Mouse (Mus musculus) liver, postnatal 0 days (tissue): Measurements from ENCODE around the gene Vars2. TPM values are rescaled to one million over a fixed set of nuclear protein-coding genes. Genes with fewer than 3 reads are reported as not detected.
A peak's percentile ranks its signal among the peaks of the same experiment; 100 is the strongest.

Source experiments
- ATAC-seq: fragments of 200-750 bp; cut with Nextera tagmentation; 2 replicates; pipeline ENCODE4 v1.8.0; 2017; ENCODE audit warnings: mild to moderate bottlenecking, moderate library complexity
- DNase-seq: peaks from one replicate; pipeline ENCODE4 v3.0.0-alpha.2; 2016
- H3K27ac ChIP-seq: fragments of 300-500 bp; sonication (generic); 2 replicates; pipeline ENCODE4 v1.5.1; 2014; ENCODE audit warnings: antibody characterized with exemption, moderate library complexity, mild to moderate bottlenecking, low read depth
- H3K27me3 ChIP-seq: fragments of 300-500 bp; sonication (generic); 2 replicates; pipeline ENCODE4 v1.6.1; 2014; ENCODE audit warnings: low read length, control low read depth, mixed read lengths; ENCODE audit not compliant: insufficient read depth
- H3K36me3 ChIP-seq: fragments of 300-500 bp; sonication (generic); replicated peaks from 2 replicates; pipeline ENCODE4 v1.6.1; 2014; ENCODE audit warnings: mild to moderate bottlenecking, control low read depth, low read length, moderate library complexity, mixed read lengths; ENCODE audit not compliant: insufficient read depth
- H3K4me1 ChIP-seq: fragments of 300-500 bp; sonication (generic); 2 replicates; pipeline ENCODE4 v1.6.1; 2014; ENCODE audit warnings: antibody characterized with exemption, mild to moderate bottlenecking, control low read depth; ENCODE audit not compliant: insufficient read depth
- H3K4me2 ChIP-seq: fragments of 300-500 bp; sonication (generic); 2 replicates; pipeline ENCODE4 v1.6.1; 2014; ENCODE audit warnings: low read depth, mild to moderate bottlenecking, low read length, moderate library complexity, mixed read lengths
- H3K4me3 ChIP-seq: fragments of 300-500 bp; sonication (generic); 2 replicates; pipeline ENCODE4 v1.5.1; 2014; ENCODE audit warnings: low read depth, low read length
- H3K9ac ChIP-seq: fragments of 300-500 bp; sonication (generic); replicated peaks from 2 replicates; pipeline ENCODE4 v1.6.1; 2014; ENCODE audit warnings: mild to moderate bottlenecking, moderate library complexity
- H3K9me3 ChIP-seq: fragments of 300-500 bp; sonication (generic); 2 replicates; pipeline ENCODE4 v1.6.1; 2016; ENCODE audit warnings: mild to moderate bottlenecking, control low read depth, low read length, mixed read lengths
- CTCF ChIP-seq: sonication (generic); IDR thresholded peaks from 2 replicates; pipeline ENCODE4 v1.5.1; 2016; ENCODE audit warnings: antibody characterized with exemption, low read depth
- EP300 ChIP-seq: IDR thresholded peaks from 2 replicates; pipeline ENCODE4 v1.6.1; 2016; ENCODE audit warnings: antibody characterized with exemption, low read depth, mild to moderate bottlenecking
- WGBS: fragments of 180-500 bp; shearing (Covaris S2); extraction: QIAGEN DNeasy Blood & Tissue Kit; methylation state at CpG from one replicate; pipeline ENCODE4 v1.1.7; 2014; ENCODE audit not compliant: insufficient replicate concordance; 5-methylcytosine and 5-hydroxymethylcytosine counted together
- polyA plus RNA-seq: library from polyadenylated mRNA; unstranded; fragments of >200 nt; fragmentation: Nextera tagmentation; extraction: Ambion mirVana; gene quantifications from 2 replicates; pipeline ENCODE4 v1.2.1, GENCODE M21; 2015

Gene Vars2
- polyA plus RNA-seq, 1 experiment from 2014 or later: 4.6 TPM

- peaks cover 7% of the 10 kb centered on the region for H3K4me1 ChIP-seq
- H3K9me3 ChIP-seq: no peaks in the 10 kb centered on the region
- 0 out of 2 replicates have a peak, but pooled peaks cover 5% of the 10 kb centered on the region for H3K36me3 ChIP-seq
- no peak for TF ChIP-seq EP300
- no peak for TF ChIP-seq CTCF
- ATAC-seq (no peak), DNase-seq (no peak)
- 84% methylated on average over 6 of the region's 6 CpGs for WGBS
- no peak overlapping the region for H3K27ac ChIP-seq
- H3K9ac ChIP-seq: no peak overlapping the region
- H3K27me3 ChIP-seq: no peaks in the 10 kb centered on the region
- H3K4me2 ChIP-seq: no peak overlapping the region
- H3K4me3 ChIP-seq: no peak overlapping the region
Measured at GRCm38 (mm10) chr17:35671846-35672245, 4.5 kb upstream of the Vars2 start.

DNA sequence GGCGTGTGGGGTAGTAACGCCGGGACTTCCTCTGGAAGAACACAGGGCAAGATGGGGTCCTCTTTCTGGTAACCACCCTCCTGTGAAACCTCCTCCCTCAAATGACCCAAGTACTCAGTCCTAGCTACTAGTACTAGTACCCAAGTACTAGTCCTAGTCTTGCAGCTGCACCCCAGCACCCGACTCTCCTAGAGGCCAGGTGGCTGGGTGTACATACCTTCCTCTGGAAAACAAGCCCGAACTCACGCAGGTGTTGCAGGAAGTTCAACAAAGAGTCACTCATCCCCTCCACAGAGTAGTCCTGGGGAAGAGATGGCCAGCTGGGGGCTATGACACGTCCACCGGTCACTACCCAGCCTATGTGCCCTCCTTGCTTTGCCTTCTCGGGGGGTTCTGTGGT is 2.3 kb upstream of the Vars2 start:
- H3K4me3 ChIP-seq: no peak overlapping the region
- H3K9me3 ChIP-seq: no peaks in the 10 kb centered on the region
- no peak for DNase-seq
- no peak for ATAC-seq
- TF ChIP-seq EP300 (no peak), CTCF (no peak)
- no peak overlapping the region for H3K27ac ChIP-seq
- 86% methylated on average over 9 of the region's 9 CpGs for WGBS
- no peak overlapping the region for H3K9ac ChIP-seq
- H3K36me3 ChIP-seq: 0 out of 2 replicates have a peak, but pooled peaks cover 5% of the 10 kb centered on the region
- peaks cover 10% of the 10 kb centered on the region for H3K4me1 ChIP-seq
- H3K4me2 ChIP-seq: no peak overlapping the region
- no peaks in the 10 kb centered on the region for H3K27me3 ChIP-seq

DNA sequence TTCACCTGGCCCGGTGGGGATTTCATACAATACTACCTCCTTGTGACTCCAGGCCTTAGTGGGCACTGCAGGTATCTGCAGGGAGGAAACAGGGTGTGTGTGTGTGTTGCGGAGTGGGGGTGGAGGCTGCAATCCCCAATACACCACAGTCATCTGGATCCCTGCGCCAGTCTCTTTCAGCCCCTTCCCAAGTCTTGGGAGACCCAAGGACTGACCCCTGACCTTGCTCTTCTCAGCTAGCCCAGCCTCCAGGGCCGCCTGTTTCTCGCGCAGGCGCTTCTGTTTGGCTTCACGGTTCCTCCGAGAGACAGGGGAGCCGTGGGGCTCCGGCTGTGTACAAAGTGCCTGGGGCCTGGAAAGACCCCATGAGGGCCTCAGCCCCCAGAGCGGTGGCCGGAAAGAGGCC is 538 bp downstream of the Vars2 start:
- ATAC-seq (peak; percentile 20), DNase-seq (peak; percentile 28)
- WGBS: 4% methylated on average over 13 of the region's 13 CpGs
- Histone ChIP-seq H3K4me1 (peaks cover 8% of the 10 kb centered on the region; the same call in 1 of the 2 replicates), H3K36me3 (peaks cover 12% of the 10 kb centered on the region), H3K9me3 (no peaks in the 10 kb centered on the region), H3K9ac (peak overlapping the region; percentile 76), H3K27me3 (no peaks in the 10 kb centered on the region), H3K4me3 (peak overlapping the region; percentile 78), H3K27ac (peak overlapping the region; percentile 41), H3K4me2 (peak overlapping the region; percentile 94)
- TF ChIP-seq EP300 (no peak), CTCF (no peak)

GRCm38 (mm10) chr17:35665957-35666515 is 1.4 kb downstream of the Vars2 start:
- Histone ChIP-seq H3K27ac (no peak overlapping the region), H3K4me2 (no peak overlapping the region), H3K36me3 (peaks cover 19% of the 10 kb centered on the region), H3K4me1 (peaks cover 8% of the 10 kb centered on the region; the same call in 1 of the 2 replicates), H3K4me3 (no peak overlapping the region), H3K9ac (no peak overlapping the region), H3K27me3 (no peaks in the 10 kb centered on the region), H3K9me3 (no peaks in the 10 kb centered on the region)
- TF ChIP-seq CTCF (peak; percentile 69), EP300 (no peak)
- peak; percentile 37 for DNase-seq
- ATAC-seq: no peak
- 82% methylated on average over 17 of the region's 17 CpGs for WGBS

- 70% methylated on average over 2 of the region's 2 CpGs for WGBS
- no peak for ATAC-seq
Measured at GRCm38 (mm10) chr17:35653086-35653485, 14.3 kb downstream of the Vars2 start.

GRCm38 (mm10) chr17:35649429-35649828 is 18.0 kb downstream of the Vars2 start:
- no peaks in the 10 kb centered on the region for H3K27me3 ChIP-seq
- no peak overlapping the region for H3K4me3 ChIP-seq
- no peaks in the 10 kb centered on the region for H3K9me3 ChIP-seq
- DNase-seq (no peak), ATAC-seq (no peak)
- H3K27ac ChIP-seq: no peak overlapping the region
- H3K36me3 ChIP-seq: no peaks in the 10 kb centered on the region
- no peak overlapping the region for H3K4me2 ChIP-seq
- no peaks in the 10 kb centered on the region for H3K4me1 ChIP-seq
- no peak overlapping the region for H3K9ac ChIP-seq
- TF ChIP-seq EP300: no peak
- TF ChIP-seq CTCF: no peak
- 49% methylated on average over 2 of the region's 2 CpGs for WGBS

More at GRCm38 (mm10) chr17:35653086-35653485, 14.3 kb downstream of the Vars2 start:
- no peak for DNase-seq
- Histone ChIP-seq H3K4me2 (no peak overlapping the region), H3K36me3 (peaks cover 16% of the 10 kb centered on the region; the same call in 1 of the 2 replicates), H3K27me3 (no peaks in the 10 kb centered on the region), H3K27ac (no peak overlapping the region), H3K4me3 (no peak overlapping the region), H3K9ac (no peak overlapping the region), H3K4me1 (no peaks in the 10 kb centered on the region), H3K9me3 (no peaks in the 10 kb centered on the region)
- TF ChIP-seq EP300 (no peak), CTCF (no peak)
